In the genomic region with DNA sequence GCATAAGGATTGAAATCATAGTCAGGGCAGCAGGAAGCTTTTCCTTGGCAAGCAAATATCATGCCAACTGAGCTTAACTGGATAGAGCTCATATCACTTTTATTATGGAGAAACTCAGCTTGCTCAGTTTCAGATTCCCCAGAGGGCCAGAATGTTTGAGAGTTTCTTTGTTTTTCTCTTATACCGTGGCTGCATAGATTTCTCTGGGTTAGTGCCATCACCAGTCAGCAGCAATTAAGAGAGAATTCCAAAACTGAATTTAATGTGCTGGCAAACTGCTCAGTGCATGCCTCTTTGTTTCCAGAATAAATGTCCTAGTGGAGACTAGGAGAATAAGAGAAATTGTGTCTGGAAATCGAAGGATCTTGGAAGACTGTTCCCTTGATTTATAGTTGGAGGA, we compare ENCODE assay signal across 27 mouse cellular contexts.
DNase-seq lines count a peak whose midpoint lies in the region; ATAC-seq and TF ChIP-seq lines count a peak whose summit lies in the region.
"Had no signal": no experiment of that assay in that cellular context is flagged by ENCODE, and none has a peak within 500 bp of the region (broad histone marks: within the 10 kb centered on the region; RNA-seq: fewer than 3 reads in every experiment).

No protein-coding gene starts in this region.

- 36% methylated on average over 2 of the region's 2 CpGs for WGBS in forebrain, embryonic 15.5 days
- WGBS in forebrain, embryonic 10.5 days, result 78% methylated on average over 2 of the region's 2 CpGs
- WGBS in hindbrain, postnatal 0 days, result 45% methylated on average over 2 of the region's 2 CpGs
- 59% methylated on average over 2 of the region's 2 CpGs for WGBS in hindbrain, embryonic 10.5 days
- 33% methylated on average over 2 of the region's 2 CpGs for WGBS in neural tube, embryonic 15.5 days

- no peak overlapping the region for H3K4me3 ChIP-seq in forebrain, embryonic 15.5 days
- H3K4me3 ChIP-seq in forebrain, embryonic 10.5 days, result no peak overlapping the region
- no peak overlapping the region for H3K4me3 ChIP-seq in hindbrain, postnatal 0 days (ENCODE audit: low read length)
- no peak overlapping the region for H3K4me3 ChIP-seq in hindbrain, embryonic 10.5 days
- no peak overlapping the region for H3K4me3 ChIP-seq in neural tube, embryonic 15.5 days (replicated peaks)
- no peak overlapping the region for H3K4me3 ChIP-seq in gastrocnemius, adult 2 months
- H3K4me3 ChIP-seq: midbrain, embryonic 15.5 days; myocyte; neural tube, embryonic 13.5 days had no signal

- TF ChIP-seq CTCF in hindbrain, postnatal 0 days (IDR thresholded peaks at IDR 0.05; ENCODE audit: low read depth), result no peak
- TF ChIP-seq CTCF in gastrocnemius, adult 2 months (IDR thresholded peaks at IDR 0.05), result no peak

- H3K9me3 ChIP-seq in forebrain, embryonic 15.5 days, result no peaks in the 10 kb centered on the region
- H3K9me3 ChIP-seq in forebrain, embryonic 10.5 days, result no peaks in the 10 kb centered on the region
- no peaks in the 10 kb centered on the region for H3K9me3 ChIP-seq in hindbrain, postnatal 0 days (ENCODE audit: low read length)
- no peaks in the 10 kb centered on the region for H3K9me3 ChIP-seq in hindbrain, embryonic 10.5 days
- no peaks in the 10 kb centered on the region for H3K9me3 ChIP-seq in neural tube, embryonic 15.5 days (replicated peaks)
- H3K9me3 ChIP-seq: midbrain, embryonic 15.5 days; neural tube, embryonic 13.5 days had no signal

- H3K36me3 ChIP-seq in forebrain, embryonic 15.5 days, result no peaks in the 10 kb centered on the region
- no peaks in the 10 kb centered on the region for H3K36me3 ChIP-seq in forebrain, embryonic 10.5 days (replicated peaks)
- no peaks in the 10 kb centered on the region for H3K36me3 ChIP-seq in hindbrain, postnatal 0 days (ENCODE audit: insufficient read depth, low read length)
- no peaks in the 10 kb centered on the region for H3K36me3 ChIP-seq in hindbrain, embryonic 10.5 days
- H3K36me3 ChIP-seq in neural tube, embryonic 15.5 days, result no peaks in the 10 kb centered on the region
- H3K36me3 ChIP-seq: midbrain, embryonic 15.5 days; neural tube, embryonic 13.5 days had no signal

- no peak for DNase-seq in forebrain, embryonic 10.5 days (ENCODE audit: extremely low spot score, low spot score)
- peak; percentile 27 for DNase-seq in hindbrain, postnatal 0 days (ENCODE audit: low spot score)
- DNase-seq in hindbrain, embryonic 10.5 days (ENCODE audit: low spot score), result no peak
- DNase-seq in neural tube, embryonic 10.5 days (ENCODE audit: extremely low spot score, low spot score), result no peak
- no peak for DNase-seq in gastrocnemius, adult 2 months
- DNase-seq: adrenal gland, postnatal 25 days; cerebellum, adult 8-10 months; cerebellum, postnatal 25 days; gastrocnemius, postnatal 36 days; heart, adult 18-20 months; heart, postnatal 36 days; kidney, adult 18-20 months; kidney, postnatal 36 days; layer of hippocampus, postnatal 36 days; left cerebral cortex, postnatal 4 days; liver; lung, adult 2 months; lung, postnatal 10 days had no signal

- H3K27me3 ChIP-seq in forebrain, embryonic 15.5 days, result no peaks in the 10 kb centered on the region
- no peaks in the 10 kb centered on the region for H3K27me3 ChIP-seq in forebrain, embryonic 10.5 days (ENCODE audit: poor library complexity, severe bottlenecking)
- H3K27me3 ChIP-seq in hindbrain, postnatal 0 days (ENCODE audit: insufficient read depth, low read length), result no peaks in the 10 kb centered on the region
- no peaks in the 10 kb centered on the region for H3K27me3 ChIP-seq in hindbrain, embryonic 10.5 days (ENCODE audit: insufficient read depth, poor library complexity, severe bottlenecking)
- no peaks in the 10 kb centered on the region for H3K27me3 ChIP-seq in neural tube, embryonic 15.5 days (replicated peaks)
- H3K27me3 ChIP-seq: midbrain, embryonic 15.5 days; neural tube, embryonic 13.5 days had no signal

- intact Hi-C loops in gastrocnemius, adult 2 months (cut with DNase I), result no loop called here

- H3K9ac ChIP-seq in forebrain, embryonic 15.5 days (replicated peaks), result no peak overlapping the region
- H3K9ac ChIP-seq in hindbrain, postnatal 0 days (replicated peaks; ENCODE audit: low read length), result no peak overlapping the region
- H3K9ac ChIP-seq in neural tube, embryonic 15.5 days (replicated peaks), result no peak overlapping the region
- H3K9ac ChIP-seq: hindbrain, embryonic 14.5 days; liver, embryonic 14.5 days; midbrain, embryonic 15.5 days; neural tube, embryonic 13.5 days had no signal

- ATAC-seq in forebrain, embryonic 15.5 days (replicated peaks), result peak; percentile 26; the same call in 1 of the 2 replicates
- ATAC-seq in hindbrain, postnatal 0 days, result no peak; the same call in 1 of the 2 replicates
- peak; percentile 11; the same call in 1 of the 2 replicates for ATAC-seq in neural tube, embryonic 15.5 days (ENCODE audit: low FRiP score)
- ATAC-seq: midbrain, embryonic 15.5 days had no signal

- H3K27ac ChIP-seq in forebrain, embryonic 15.5 days (replicated peaks), result no peak overlapping the region
- H3K27ac ChIP-seq in forebrain, embryonic 10.5 days, result no peak overlapping the region
- no peak overlapping the region for H3K27ac ChIP-seq in hindbrain, postnatal 0 days
- H3K27ac ChIP-seq in hindbrain, embryonic 10.5 days, result no peak overlapping the region
- H3K27ac ChIP-seq in neural tube, embryonic 15.5 days (replicated peaks), result no peak overlapping the region
- no peak overlapping the region for H3K27ac ChIP-seq in gastrocnemius, adult 2 months
- H3K27ac ChIP-seq: hindbrain, embryonic 14.5 days; liver, embryonic 14.5 days; macrophage; midbrain, embryonic 15.5 days; neural tube, embryonic 13.5 days had no signal

- H3K4me1 ChIP-seq in forebrain, embryonic 15.5 days, result no peaks in the 10 kb centered on the region
- peaks cover 6% of the 10 kb centered on the region; the same call in 1 of the 2 replicates for H3K4me1 ChIP-seq in forebrain, embryonic 10.5 days
- H3K4me1 ChIP-seq in hindbrain, postnatal 0 days (ENCODE audit: insufficient read depth, low read length), result no peaks in the 10 kb centered on the region
- no peaks in the 10 kb centered on the region for H3K4me1 ChIP-seq in hindbrain, embryonic 10.5 days (replicated peaks)
- 0 out of 2 replicates have a peak, but pooled peaks cover 4% of the 10 kb centered on the region for H3K4me1 ChIP-seq in neural tube, embryonic 15.5 days
- H3K4me1 ChIP-seq: midbrain, embryonic 15.5 days; neural tube, embryonic 13.5 days had no signal

- H3K4me2 ChIP-seq in forebrain, embryonic 15.5 days (replicated peaks), result no peak overlapping the region
- no peak overlapping the region for H3K4me2 ChIP-seq in hindbrain, postnatal 0 days (ENCODE audit: low read depth, low read length)
- no peak overlapping the region for H3K4me2 ChIP-seq in neural tube, embryonic 15.5 days
- H3K4me2 ChIP-seq: heart, embryonic 11.5 days; hindbrain, embryonic 14.5 days; midbrain, embryonic 15.5 days; neural tube, embryonic 13.5 days had no signal
